Mouse (Mus musculus) ES-Bruce4 (cell line): Measurements from ENCODE around the gene Cd2. TPM values are rescaled to one million over a fixed set of nuclear protein-coding genes. Genes with fewer than 3 reads are reported as not detected.

Experiments
- H3K27ac ChIP-seq: 2 replicates; pipeline ENCODE4 v1.5.1; 2012; ENCODE audit warnings: low read length, inconsistent platforms; ENCODE audit not compliant: insufficient read depth
- H3K27me3 ChIP-seq: 2 replicates; pipeline ENCODE4 v1.6.1; 2012; ENCODE audit warnings: mild to moderate bottlenecking, low read length, inconsistent platforms; ENCODE audit not compliant: control insufficient read depth, poor library complexity, insufficient read depth, severe bottlenecking
- H3K36me3 ChIP-seq: 2 replicates; pipeline ENCODE4 v1.6.1; 2012; ENCODE audit warnings: inconsistent platforms, mild to moderate bottlenecking, low read length, moderate library complexity; ENCODE audit not compliant: control insufficient read depth, poor library complexity, insufficient read depth, severe bottlenecking
- H3K4me1 ChIP-seq: one replicate; pipeline ENCODE4 v1.8.1; 2011; ENCODE audit warnings: low read length; ENCODE audit not compliant: control insufficient read depth, insufficient read depth
- H3K4me3 ChIP-seq: 2 replicates; pipeline ENCODE4 v1.5.1; 2011; ENCODE audit warnings: low read depth, mild to moderate bottlenecking, low read length
- H3K9ac ChIP-seq: 2 replicates; pipeline ENCODE4 v1.6.1; 2012; ENCODE audit warnings: low read depth, mild to moderate bottlenecking, inconsistent platforms; ENCODE audit not compliant: poor library complexity, severe bottlenecking
- H3K9me3 ChIP-seq: replicated peaks from 2 replicates; pipeline ENCODE4 v1.6.1; 2012; ENCODE audit warnings: mild to moderate bottlenecking, low read length, inconsistent platforms; ENCODE audit not compliant: control insufficient read depth, poor library complexity, insufficient read depth, severe bottlenecking
- CTCF ChIP-seq: IDR thresholded peaks from one replicate; pipeline ENCODE4 v1.8.1; 2011; ENCODE audit warnings: low read depth, low read length
- EP300 ChIP-seq: IDR thresholded peaks from 2 replicates; pipeline ENCODE4 v1.6.1; 2011; ENCODE audit warnings: low read depth, low read length; ENCODE audit not compliant: insufficient read depth
- POLR2A ChIP-seq: IDR thresholded peaks from one replicate; pipeline ENCODE4 v1.8.1; 2011; ENCODE audit warnings: low read length; ENCODE audit not compliant: insufficient read depth
- polyA plus RNA-seq: library from polyadenylated mRNA; stranded (reverse); fragments of >200 nt; gene quantifications from 2 replicates; pipeline ENCODE4 v1.2.4, GENCODE M21; 2011; ENCODE audit warnings: low read depth; ENCODE audit not compliant: missing spikeins, insufficient read depth, insufficient read length

The Cd2 gene
- polyA plus RNA-seq, 1 experiment, result 1.8 TPM

- no peak overlapping the region for H3K27ac ChIP-seq
- no peaks in the 10 kb centered on the region for H3K36me3 ChIP-seq
- H3K4me3 ChIP-seq, result no peak overlapping the region
- H3K27me3 ChIP-seq, result no peaks in the 10 kb centered on the region
- peaks cover 8% of the 10 kb centered on the region for H3K4me1 ChIP-seq
- TF ChIP-seq POLR2A, result no peak
- TF ChIP-seq CTCF, result peak; percentile 95
- TF ChIP-seq EP300, result 0 out of 2 replicates have a peak, but pooled peaks have one; percentile 12
- no peak overlapping the region for H3K9ac ChIP-seq
- H3K9me3 ChIP-seq, result no peaks in the 10 kb centered on the region
Observed at GRCm38 (mm10) chr3:101295366-101295867, 7.7 kb upstream of the Cd2 start.

- Histone ChIP-seq H3K9ac (no peak overlapping the region), H3K9me3 (no peaks in the 10 kb centered on the region), H3K27ac (no peak overlapping the region), H3K36me3 (no peaks in the 10 kb centered on the region), H3K4me1 (peaks cover 8% of the 10 kb centered on the region), H3K4me3 (no peak overlapping the region), H3K27me3 (no peaks in the 10 kb centered on the region)
- 0 out of 2 replicates have a peak, but pooled peaks have one; percentile 18 for TF ChIP-seq EP300
- no peak for TF ChIP-seq CTCF
- TF ChIP-seq POLR2A, result no peak
Observed at GRCm38 (mm10) chr3:101294487-101295365, 7.0 kb upstream of the Cd2 start.

- Histone ChIP-seq H3K9me3 (no peaks in the 10 kb centered on the region), H3K9ac (no peak overlapping the region), H3K4me1 (peaks cover 8% of the 10 kb centered on the region), H3K27ac (no peak overlapping the region), H3K4me3 (no peak overlapping the region), H3K27me3 (no peaks in the 10 kb centered on the region), H3K36me3 (no peaks in the 10 kb centered on the region)
- TF ChIP-seq EP300 (no peak), POLR2A (no peak), CTCF (no peak)
Observed at GRCm38 (mm10) chr3:101293571-101294135, 5.9 kb upstream of the Cd2 start.

- no peak overlapping the region for H3K4me3 ChIP-seq
- H3K9ac ChIP-seq, result no peak overlapping the region
- no peaks in the 10 kb centered on the region for H3K27me3 ChIP-seq
- no peaks in the 10 kb centered on the region for H3K36me3 ChIP-seq
- H3K4me1 ChIP-seq, result peaks cover 8% of the 10 kb centered on the region
- TF ChIP-seq CTCF, result no peak
- no peak for TF ChIP-seq POLR2A
- TF ChIP-seq EP300, result no peak
- no peaks in the 10 kb centered on the region for H3K9me3 ChIP-seq
- H3K27ac ChIP-seq, result no peak overlapping the region
Observed at GRCm38 (mm10) chr3:101292611-101293010, 4.9 kb upstream of the Cd2 start.

- no peak overlapping the region for H3K27ac ChIP-seq
- TF ChIP-seq CTCF (no peak), EP300 (0 out of 2 replicates have a peak, but pooled peaks have one; percentile 11), POLR2A (no peak)
- H3K9me3 ChIP-seq, result no peaks in the 10 kb centered on the region
- peaks cover 8% of the 10 kb centered on the region for H3K4me1 ChIP-seq
- no peak overlapping the region for H3K4me3 ChIP-seq
- H3K9ac ChIP-seq, result no peak overlapping the region
- no peaks in the 10 kb centered on the region for H3K27me3 ChIP-seq
- H3K36me3 ChIP-seq, result no peaks in the 10 kb centered on the region
Observed at GRCm38 (mm10) chr3:101290587-101291520, 3.1 kb upstream of the Cd2 start.
